Mouse (Mus musculus): ENCODE data around the gene Il6ra.

The Il6ra gene

DNA sequence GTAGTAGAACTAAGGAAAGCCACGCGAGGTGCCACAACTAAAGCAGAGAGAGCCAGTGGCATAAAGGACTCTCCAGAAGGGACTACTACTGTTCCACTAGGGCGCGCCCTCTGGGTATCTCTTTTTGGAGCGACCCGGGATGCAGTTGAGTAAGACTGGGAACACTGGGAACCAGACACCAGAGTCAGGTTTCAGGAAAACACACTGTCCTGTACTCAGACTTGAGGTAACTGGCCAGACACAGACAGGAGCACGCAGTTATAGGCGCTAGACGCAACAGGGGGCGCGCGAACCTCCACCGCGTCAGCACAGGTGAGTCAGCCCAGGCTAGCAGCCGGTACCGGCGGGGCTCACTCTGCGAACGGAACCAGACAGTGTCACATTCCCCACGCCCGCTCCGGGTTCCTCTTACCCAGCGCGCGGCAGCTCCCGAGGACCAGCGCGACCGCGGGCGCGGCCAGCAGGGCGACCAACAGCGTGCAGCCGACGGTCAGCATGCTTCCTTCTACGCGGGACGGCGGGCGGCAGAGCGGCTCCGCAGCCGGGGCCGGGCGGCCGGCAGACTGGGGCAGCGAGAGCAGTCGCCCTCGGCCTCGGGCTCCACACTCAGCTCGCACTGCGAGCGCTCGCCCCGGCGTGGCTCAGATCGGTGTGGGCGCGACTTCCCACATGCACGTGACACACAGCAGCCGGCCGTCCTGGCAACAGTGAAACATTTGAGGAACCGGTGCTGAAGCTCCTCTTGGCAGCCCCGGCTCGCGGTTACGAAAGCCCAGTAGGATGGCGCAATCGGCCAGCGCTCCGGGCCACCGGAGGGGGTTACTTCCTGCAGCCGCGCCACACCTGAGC is at the start of gene Il6ra:
TSS of gene Il6ra (minus strand) at position 654 of the 849 bp plus-strand sequence.
- DNase-seq (ENCODE audit: low read depth, low spot score) = peak; percentile 85

DNA sequence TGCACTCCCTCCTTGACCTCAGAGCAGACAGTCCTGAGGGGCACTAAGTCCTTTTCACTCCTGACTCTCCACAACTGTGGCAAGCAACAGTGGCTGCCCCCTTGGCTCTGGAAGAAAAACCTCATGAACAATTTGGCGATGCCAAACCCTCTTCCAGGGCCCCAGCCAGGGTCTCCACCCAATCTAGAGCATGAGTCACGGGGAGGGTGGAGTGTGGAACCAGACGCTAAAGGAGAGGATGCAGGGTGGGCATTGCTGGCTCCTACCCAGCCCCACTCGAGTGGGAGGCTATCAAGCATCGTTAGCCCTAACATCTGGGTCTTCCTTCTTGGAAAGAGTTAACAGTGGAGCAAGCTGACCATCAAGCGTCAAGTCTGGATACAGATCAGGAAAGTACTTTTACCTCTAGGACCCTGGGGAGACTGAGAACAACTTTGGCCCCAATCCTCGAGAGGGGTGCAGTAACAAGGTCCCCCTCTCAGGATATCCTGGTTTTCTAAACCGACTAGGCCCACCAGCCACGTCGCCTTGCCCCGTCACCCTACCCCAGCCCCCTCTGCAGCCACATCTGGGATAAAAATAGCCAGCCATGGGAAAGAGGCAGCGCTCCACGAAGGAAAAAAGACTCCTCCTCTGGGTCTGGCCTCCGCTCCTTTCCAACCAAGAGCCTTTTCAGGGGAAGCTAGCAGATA is 49.2 kb upstream of the Il6ra start:
- peak; percentile 25 for DNase-seq (ENCODE audit: low read depth, low spot score)

DNA sequence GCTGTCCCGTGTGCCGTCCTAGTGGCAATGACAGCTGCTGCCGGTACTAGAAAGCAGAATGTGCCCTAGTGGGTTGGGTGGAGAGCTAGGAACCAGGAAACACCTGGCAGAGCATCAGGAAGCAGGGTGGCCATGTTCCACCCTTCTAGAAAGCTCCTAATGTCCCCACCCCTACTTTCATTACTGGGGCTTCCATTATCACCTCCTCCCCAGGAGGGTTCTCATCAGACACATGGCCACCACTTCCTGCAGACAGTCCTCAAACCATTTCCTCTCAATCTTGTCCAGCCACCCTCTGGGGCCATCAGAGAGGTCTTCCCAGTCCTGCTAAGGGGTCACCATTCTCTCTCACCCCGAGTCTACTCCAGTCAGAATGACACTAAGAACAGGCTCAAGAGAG is 48.4 kb upstream of the Il6ra start:
- peak; percentile 50 for DNase-seq (ENCODE audit: low read depth, low spot score)

DNA sequence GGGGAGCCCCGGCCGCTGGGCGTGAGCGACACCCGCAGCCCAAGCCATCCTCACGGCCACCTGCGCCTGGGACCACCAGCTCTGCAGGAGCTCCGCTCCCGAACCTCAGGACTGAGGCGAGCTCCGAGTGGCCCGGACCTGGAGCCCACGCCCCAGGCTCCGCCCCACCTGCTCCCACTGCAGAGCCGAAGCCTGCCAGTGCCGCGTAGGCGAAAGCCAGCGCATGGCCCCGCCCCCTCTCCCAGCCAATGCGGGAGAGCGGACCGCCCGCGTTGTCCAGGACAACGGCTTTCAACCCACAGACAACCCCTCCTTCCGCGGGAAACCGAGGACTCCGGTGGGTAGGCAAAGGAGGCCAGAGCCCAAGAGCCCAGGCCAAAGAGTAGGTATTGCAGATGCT is 47.5 kb upstream of the Il6ra start:
- peak; percentile 95 for DNase-seq (ENCODE audit: low read depth, low spot score)

DNA sequence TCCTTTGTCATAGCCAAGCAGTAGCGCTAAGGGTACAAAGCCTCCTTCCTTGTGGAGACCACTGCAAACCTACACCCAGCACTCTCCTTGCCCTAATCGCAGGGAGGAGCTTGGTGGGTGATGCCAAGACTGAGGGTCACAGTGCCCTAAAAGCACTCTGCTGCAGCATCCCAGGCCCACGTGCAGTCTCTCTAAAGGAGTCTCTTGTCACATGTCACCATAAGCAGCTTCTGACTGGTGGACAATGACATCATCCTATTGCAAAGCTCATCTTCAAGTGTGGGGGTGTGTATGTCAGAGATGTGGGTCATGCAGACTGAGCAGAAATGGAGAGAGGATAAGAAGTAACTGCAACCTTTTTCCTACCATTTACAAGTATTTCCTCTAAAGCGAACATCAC is 46.4 kb upstream of the Il6ra start:
- peak; percentile 32 for DNase-seq (ENCODE audit: low read depth, low spot score)

DNA sequence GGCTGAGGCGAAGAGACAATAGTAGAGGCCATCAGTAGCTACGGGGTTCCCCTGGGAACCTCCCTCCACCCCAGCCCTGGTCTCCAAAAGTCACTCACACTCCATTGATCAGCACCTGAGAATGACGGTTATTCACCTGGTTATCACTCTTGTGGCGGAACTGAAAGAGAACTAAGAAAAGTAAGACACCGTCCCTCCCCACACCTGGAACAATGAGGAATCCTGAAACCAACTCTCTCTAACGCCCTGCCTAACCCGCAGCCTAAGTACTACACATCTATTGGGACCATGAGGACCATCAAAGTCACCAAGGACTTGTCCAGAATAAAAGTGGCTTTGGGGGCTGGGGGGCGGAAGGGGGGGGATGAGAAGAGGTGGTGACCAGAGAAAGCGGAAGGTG is 44.9 kb upstream of the Il6ra start:
- no peak for DNase-seq (ENCODE audit: low read depth, low spot score)

DNA sequence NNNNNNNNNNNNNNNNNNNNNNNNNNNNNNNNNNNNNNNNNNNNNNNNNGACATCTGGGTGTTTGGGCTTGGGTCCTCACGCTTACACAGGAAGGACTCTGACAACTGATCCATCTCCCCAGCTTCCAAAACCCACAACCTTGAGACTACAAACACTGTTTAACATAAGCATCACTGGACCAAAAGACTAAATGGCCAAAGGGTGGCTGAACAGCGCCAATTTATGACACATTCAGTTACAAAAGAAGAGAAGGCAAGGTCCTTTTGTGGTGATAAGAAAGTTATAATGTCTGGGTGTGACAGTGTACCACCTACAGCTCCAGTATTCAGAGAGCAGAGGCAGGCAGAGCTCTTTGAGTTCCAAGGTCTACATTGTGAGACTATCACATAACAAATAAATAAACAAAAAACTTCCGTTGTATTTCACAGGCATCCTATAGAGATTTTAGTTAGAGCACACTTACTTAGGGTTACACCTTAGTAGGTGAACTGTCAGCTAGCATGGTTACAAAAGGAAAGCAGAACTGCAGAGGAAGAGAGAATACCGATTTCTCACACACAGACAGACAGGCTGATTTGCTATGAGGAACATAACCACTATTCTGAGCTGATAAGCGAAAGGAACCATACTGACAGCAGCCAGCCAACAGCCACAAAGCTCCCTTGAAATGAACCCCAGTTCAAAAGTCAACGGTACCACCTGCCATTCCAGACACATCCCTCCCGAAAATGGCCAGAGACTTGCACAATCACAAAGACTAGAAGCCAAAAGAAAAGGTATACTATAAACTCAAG is 43.4 kb upstream of the Il6ra start:
- no peak for DNase-seq (ENCODE audit: low read depth, low spot score)

DNA sequence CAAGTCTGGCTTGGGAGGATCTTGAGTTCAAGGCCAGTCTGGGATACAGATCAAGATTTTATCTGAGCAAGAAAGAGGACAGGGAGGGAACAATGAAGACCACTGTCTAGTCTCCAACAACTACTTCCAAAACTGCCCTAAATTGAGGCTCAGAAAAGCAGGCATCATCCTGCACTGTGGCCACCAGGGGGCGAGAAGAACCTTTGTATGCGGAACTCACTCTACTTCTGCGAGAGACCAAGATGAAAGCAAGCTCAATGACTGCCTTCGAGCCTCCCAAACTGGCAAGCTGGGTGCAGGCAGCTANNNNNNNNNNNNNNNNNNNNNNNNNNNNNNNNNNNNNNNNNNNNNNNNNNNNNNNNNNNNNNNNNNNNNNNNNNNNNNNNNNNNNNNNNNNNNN is 40.4 kb upstream of the Il6ra start:
- DNase-seq (ENCODE audit: low read depth, low spot score) = peak; percentile 83

DNA sequence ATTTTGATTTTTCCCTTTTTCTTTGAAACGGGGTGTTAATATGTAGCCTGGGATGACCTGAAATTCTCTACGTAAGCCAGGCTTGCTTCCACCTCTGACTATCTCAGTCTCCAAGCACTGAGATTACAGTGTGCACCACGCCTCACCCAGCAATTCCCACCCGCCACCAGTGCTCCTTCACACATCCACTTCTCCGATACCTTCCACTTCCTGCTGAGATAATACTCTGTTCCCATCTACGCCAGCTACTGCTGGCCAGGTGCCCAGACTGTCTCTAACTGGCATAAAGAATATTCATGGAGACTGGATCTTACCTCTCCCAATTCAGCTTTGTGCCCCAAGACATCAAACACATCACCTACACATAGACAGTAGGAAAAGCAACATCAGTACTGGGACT is 35.7 kb upstream of the Il6ra start:
- DNase-seq (ENCODE audit: low read depth, low spot score) = no peak

DNA sequence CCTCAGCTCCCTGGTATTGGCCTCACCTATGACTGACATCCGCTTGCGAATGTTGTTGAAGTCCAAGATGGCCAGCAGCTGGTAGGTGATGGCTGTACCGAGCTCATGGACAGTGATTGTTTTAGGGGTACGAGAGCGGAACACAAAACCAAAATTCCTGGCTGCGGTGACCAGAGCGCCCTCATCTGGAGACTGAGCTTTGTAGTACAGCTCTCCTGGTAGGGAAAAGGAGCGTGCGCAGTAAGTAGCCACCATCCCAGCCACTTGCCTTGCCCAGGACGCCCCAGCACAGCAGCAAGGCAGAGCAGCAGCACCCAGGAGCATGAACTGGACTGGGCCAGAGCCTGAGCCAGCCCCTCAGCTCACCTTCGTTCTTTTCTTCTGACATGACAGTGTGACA is 35.0 kb upstream of the Il6ra start:
- no peak for DNase-seq (ENCODE audit: low read depth, low spot score)

DNA sequence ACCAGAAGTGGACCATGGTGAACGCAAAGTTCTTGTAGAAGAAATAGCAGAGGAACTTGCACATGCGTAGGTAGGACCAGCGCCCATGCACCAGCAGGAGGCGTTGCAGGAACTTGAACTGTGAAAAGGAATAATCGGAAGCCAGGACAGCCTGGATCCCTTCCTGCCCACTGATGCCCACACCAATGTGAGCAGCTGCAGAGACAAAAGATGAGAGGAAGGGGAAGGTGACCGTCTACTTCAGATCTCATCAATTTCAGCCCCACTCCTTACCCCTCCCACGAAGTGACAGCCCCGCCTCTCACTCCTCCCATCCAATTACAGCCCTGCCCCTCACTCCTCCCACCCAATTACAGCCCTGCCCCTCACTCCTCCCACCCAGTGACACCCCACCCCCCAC is 32.0 kb upstream of the Il6ra start:
- DNase-seq (ENCODE audit: low read depth, low spot score) = no peak

DNA sequence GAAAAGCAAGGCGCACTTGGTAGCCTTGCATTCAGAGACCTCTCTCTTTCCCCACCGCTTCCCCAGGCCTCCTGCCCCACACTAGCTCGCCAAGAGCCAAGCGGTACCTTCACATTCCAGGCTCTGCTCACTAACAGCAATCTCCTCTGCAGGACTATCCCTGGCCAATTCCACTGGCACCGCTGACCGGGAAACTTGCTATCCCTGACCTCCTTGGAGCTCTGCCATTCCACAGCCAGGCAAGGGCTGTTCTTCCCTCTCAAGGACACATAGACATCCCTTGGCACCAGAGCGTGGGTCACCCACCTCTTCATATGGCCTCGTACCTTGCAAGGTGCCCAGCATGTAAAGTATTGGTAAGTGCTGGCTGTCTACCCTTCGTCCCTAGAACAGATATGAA is 29.9 kb upstream of the Il6ra start:
- DNase-seq (ENCODE audit: low read depth, low spot score) = no peak

DNA sequence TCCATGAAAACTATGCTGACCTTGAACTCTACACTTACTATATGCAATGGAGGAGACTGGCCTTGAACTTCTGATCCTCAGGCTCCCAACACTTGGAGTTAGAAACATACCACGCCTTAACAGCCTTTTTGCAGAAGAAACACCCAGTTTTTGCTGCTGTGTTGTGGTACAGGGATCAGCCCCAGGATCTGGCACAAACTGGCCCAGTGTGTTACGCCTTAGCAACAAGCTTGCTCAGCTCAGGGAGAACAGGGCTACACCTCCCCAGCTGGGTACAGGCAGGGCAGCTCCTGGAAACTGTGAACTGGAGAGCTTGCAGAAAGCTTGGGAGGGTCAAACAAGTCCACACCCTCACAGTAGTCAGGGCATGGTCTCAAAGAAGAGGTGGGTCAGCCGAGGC is 23.5 kb upstream of the Il6ra start:
- no peak for DNase-seq (ENCODE audit: low read depth, low spot score)

DNA sequence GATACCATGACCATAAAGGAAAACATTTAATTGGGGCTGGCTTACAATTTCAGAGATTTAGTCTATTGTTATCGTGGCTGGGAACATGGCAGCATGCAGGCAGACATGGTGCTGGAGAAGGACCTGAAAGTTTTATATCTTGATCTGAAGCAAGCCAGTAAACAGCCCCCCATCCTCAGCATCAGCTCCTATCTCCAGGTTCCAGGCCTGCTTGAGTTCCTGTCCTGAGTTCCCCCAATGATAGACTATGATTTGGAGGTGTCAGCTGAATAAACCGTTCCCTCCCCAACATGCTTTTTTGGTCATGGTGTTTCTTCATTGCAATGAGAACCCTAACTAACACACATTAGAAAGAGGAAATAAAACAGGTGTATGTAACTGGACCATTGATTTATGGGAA is 19.9 kb upstream of the Il6ra start:
- no peak for DNase-seq (ENCODE audit: low read depth, low spot score)

DNA sequence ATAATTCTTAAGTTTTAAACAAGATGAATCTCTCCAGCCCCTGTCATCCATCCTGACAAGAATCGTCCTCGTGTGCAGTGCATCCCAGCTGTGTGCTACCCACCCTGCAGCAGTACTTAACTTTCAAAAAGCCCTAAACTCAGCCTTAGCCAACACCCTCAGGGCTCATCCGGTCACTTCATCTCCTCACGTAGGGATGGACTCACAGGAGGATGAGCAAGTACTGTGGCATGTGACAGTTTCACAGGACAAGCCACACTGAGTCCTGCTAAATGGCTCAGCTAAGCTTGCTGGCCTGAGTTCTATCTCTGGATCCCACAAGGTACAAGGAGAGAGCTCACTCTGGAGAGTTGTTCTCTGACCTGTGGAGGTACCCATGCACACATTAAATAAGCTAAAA is 16.0 kb upstream of the Il6ra start:
- no peak for DNase-seq (ENCODE audit: low read depth, low spot score)

DNA sequence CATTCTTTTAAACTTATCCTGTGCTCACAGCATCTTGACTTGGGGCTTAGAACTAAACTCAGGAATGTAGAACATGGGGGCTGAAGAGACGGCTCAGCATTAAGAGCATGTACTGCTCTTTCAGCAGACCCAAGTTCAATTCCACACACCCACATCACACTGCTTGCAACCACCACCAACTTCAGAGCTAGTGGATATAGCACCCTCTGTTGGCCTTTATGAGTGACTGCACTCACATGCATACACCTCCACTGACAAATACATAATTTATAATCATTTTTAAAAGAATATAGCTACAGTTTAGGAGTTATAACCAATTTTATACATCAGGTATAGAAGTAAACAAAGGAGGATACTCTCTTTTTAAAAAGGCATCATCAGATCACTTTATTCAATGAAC is 13.4 kb upstream of the Il6ra start:
- DNase-seq (ENCODE audit: low read depth, low spot score) = no peak

DNA sequence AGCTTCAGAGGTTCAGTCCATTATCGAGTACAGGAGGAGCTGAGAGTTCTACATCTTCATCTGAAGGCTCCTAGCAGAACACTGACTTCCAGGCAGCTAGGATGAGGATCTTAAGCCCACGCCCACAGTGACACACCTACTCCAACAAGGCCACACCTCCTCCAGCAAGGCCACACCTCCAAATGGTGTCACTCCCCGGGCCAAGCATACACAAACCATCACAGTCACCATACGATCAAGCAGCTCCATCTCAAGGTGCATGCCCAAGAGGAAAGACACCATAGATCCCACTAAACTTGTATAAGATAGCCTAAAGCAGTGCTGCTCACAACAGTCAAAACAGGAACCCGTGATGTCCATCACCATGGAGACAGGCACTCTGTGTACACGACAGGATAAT is 7.7 kb upstream of the Il6ra start:
- no peak for DNase-seq (ENCODE audit: low read depth, low spot score)

DNA sequence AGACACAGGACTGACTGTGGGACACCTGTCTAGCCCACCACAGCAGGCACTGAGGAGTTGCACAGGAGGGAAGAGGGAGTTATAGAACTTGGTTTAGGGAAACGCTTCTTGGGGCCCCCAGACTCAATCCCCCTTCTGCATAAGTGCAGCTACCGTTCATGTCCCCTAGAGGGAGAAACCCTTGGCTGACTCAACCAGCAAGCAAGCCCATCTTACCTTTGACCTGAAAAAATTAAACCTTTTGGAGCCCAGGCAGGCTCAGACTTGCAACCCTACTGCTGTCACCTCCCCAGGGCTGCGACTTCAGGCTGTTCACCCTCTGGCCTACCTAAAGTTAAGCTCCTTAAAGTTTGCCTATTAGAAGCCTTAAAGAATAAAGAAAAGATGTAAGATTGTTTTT is 4.4 kb upstream of the Il6ra start:
- DNase-seq (ENCODE audit: low read depth, low spot score) = no peak

DNA sequence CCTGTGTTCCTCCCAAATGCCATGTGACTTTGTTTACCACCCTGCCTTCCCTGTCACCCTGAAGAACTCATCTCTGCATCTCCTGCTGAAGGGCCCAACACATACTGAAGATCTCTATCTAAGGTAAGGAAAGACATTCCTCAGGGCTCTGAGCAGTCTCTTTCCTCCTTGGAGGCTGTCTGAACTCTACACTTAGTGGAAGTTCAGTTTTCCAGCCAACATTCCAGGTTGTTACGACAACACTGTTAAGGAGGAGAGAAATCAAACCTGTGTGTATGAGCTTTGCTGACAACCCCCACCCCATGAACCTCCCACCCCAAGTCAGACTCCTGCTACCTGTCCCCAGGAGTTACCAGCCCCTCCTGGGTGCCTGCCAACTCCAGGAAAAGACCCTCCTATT is 3.6 kb upstream of the Il6ra start:
- DNase-seq (ENCODE audit: low read depth, low spot score) = no peak

DNA sequence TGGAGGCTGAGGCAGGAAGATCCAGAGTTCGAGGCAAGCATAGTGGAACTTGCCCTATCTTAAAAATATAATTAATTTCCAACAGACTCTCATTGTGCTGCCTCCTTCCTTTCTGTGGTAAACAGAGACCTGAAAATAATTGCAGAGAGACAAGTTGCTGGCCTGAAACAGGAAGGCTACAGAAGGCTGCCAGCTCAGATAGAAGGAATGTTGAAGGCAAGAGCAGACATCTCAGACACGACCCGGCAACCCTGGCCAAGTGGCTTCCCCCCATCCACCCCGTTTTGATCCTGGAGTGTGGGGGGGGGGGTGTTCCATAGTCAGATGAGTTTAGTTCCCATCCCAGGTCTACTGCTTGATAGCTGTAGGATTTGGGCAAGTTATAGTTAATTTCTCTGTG is 1.7 kb upstream of the Il6ra start:
- DNase-seq (ENCODE audit: low read depth, low spot score) = no peak

DNA sequence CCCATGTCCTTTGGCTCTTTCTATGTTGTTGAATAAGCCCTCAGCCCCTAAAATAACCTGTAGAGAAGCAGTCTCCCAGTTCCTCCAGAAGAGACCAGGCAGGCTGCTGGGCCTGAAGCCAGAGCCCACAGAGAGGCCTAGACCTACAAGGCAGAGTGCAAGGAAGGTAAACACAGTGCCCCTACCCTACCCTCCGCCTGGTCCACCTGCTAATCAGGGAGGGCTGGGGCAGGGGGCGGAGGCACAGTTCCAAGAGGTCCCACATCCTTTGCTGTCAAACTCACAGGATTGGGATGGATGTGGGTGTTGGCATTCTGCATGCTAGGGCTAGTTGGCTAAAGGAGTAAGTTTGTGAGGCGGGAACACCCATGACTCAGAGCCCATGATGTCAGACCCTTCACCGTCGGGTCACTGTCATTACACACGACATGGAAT is 871 bp downstream of the Il6ra start:
- DNase-seq (ENCODE audit: low read depth, low spot score) = no peak

DNA sequence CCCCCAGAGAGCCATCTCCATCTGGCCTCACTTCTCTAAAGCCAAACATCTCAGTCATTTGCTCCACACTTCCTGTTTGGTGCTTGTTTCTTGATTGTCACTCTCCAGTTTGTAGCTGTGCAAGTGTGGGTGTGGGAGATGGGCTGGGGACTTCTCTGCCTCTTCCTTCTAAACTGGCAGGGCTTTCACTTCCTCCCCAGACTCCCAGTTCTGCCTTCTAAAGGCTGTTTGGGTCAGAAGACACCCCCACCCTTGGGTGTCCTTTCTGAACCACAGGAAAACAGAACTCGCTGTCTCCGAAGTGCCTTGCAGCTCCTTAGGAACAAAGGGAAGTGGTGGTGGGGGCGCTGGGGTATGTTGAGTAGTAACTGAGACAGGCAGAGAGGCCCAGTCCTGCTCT is 1.8 kb downstream of the Il6ra start:
- DNase-seq (ENCODE audit: low read depth, low spot score) = peak; percentile 65

All from CD4-positive helper T cell, adult 2 months (primary cell).